Mouse (Mus musculus): ENCODE data around the gene Ccnj. TPM values are rescaled to one million over a fixed set of nuclear protein-coding genes. Genes with fewer than 3 reads are reported as not detected.

Gene Ccnj
- total RNA-seq (2021), result 1 to 10 TPM; 7.4 to 7.5 TPM

DNA sequence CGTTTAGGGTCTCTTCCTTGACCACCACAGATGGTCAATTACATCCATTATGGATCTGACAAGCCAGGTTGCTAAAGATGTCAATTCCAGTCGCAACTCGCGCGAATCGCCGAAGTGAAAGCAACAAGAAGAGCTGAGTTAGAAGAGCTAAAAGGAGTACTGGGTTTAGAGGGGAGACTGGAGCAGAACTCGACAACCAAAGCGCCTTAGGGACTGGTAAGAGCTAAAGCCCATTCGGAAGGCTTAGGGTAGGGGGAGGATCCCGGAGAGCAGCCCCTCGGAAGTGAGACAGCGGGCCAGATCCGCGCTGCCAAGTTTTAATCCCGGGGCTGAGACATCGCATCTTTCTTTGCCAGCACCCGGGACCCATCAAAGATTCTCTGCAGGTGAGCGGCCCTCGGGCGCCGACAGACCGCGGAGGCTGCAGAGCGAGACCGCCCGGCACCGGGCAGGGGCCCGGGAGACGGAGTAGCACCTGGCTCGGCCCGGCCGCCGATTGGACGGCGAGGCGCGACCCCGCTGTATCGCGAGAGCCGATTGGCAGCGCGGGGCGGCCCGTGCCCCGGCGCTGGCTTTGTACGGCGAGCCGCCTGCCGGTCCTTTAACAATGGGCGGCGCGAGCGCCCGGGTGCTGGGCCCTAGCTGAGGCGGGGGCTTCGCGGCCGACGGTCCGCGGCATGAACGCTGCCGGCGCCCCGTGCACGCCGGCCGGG is at the start of gene Ccnj:
Gene Ccnj (plus strand): TSS at position 577 of the 713 bp plus-strand sequence.
- DNase-seq, result peak; percentile 95

DNA sequence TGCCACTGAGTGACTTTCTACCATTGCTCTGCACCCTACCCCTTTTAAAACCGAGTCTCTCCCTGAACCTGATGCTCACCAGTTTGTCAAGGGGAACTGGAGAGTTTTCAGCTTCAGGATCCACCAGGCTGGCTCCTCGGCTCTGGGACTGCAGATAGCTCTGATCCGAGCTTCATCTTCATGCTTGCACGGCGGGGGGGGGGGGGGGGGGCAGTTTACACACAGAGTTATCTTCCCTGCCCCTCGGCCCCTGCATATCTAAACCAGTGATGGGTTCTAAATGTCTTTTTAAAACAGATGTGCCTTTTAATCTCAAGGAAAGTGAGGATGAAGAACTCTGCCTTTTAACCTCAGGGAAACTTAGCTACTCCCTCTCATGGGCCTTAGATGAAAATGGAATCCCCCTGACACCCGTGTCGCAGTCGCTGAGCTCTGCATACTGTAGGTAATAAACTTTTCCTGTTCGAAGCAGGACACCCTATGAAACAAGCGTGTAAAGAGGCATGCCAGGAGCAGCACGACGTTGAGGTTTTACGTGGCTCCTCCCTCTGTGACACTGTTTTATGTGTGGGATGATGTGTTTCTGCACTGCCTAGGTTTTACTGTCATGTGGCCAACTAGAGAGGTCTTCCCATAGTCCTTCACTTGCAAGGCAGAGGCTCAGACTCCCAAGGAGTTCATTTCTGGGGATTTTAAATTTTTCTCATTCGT is 42.9 kb upstream of the Ccnj start:
- DNase-seq, result no peak

DNA sequence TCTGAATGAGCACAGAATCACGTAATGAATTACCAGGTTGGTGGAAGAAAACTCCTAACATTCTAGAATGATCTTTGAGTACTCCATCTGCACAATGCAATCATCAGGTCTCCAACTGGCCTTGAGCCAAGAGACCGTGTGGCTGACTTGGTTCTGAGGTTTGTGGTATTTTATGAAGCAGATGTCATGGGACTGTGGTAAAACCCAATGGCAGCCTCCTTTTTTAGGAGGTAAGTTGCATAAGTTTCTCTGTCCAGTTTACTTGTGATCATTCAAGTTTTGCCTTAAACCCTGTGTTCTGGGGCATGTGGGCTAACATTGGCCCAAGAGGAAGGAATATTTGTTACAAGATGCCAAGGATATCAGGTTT is 42.4 kb upstream of the Ccnj start:
- DNase-seq, result no peak

DNA sequence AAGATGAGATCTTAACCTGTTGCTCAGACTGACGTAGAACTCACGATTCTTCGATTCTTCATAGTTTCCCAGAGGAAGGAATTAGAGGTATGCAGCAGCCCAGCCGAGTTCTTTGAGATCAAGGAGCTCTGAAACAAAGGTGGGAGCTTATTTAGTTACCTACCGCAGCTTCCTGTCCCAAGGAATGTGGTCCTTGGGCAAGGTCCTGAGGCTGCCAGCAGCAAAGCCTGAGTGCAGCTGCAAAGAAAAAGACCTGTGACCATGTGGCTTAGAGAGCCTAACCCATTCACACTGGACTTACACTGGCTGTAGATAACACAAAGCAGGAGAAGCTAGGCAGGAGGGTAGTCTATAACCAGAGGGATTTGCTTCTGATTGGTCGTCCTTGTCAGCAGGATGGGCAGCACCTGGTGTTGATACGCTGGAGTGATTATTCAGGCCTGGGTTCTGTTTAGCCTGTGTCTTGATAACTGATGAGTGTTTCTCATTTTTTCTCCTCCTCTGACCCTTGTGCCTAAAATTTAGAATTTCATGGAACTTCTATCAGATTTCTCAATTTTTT is 25.8 kb upstream of the Ccnj start:
- DNase-seq, result no peak

DNA sequence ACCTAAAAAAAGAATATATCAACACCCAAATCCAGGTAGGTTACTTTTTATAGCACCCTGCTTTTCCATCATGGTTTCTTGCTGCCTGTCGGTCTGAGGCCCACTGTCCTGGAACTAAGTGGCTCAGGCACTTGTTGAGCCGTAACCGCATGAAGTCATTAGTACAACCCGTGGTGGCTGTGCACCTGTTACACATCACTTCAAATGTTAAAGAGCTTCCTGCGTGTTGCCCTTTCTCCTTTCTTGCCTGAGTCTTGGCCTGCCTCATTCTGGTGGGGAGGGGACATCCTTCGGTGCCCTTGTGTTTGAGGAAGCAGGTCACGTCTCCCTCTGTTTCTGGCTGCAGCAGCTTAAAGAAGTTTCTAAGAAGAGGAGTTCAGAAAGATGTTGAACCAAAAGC is 21.2 kb upstream of the Ccnj start:
- no peak for DNase-seq

DNA sequence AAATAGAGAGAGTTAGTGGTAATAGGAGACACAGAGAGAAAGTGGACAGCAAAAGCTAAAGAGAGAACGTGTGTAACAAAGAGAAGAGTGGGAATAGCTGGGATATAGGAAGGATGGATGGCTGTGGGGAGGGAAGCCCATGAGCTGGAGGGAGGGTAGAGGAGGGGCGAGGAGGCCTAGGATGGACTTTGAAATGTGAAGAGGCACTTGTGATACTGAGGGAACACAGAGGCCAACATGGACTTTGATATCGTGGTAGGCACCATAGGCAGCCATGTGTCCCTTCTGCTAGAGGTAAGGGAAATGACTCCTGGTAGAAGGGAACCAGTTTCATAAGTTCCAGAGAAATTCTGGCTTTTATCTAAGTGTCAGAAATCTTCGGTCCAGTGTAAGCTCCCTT is 19.2 kb upstream of the Ccnj start:
- DNase-seq, result no peak

DNA sequence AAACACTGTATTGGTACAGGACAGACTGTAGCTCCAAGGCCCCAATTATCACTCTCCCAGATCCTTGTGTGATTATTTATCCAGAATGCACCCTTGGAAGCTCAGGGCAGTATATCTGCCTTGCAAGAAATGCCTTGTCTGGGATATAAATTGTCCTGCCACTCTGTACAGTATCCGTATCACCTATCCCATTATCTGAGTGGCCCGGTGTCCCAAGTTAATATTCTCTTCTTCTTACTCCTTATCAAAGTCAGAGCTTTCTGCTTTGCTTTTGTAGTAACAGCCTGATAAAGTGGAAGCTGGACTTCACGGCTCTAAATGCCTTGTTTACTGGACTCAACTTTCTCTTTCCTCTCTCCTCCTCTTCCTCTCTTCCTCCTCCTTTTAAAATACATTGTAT is 18.3 kb upstream of the Ccnj start:
- DNase-seq, result no peak

DNA sequence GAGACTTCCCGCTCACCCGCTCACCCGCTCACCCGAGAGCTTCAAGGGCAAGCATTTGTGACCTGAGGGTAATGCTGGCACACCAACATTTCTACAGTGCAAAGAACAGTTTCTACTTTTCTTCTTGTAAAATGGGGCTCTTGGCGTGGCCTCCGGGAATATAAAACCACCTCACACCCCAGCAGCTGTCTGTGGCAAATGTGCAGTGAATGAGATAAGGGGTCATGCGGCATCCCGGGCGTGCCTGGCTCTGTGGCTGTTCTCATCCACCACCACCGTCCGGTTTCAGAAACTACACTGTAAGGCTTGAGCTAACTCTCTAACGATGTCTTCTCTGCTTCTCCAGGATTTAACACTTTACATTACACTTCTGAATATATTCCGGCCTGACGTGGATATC is 17.7 kb upstream of the Ccnj start:
- DNase-seq, result no peak

DNA sequence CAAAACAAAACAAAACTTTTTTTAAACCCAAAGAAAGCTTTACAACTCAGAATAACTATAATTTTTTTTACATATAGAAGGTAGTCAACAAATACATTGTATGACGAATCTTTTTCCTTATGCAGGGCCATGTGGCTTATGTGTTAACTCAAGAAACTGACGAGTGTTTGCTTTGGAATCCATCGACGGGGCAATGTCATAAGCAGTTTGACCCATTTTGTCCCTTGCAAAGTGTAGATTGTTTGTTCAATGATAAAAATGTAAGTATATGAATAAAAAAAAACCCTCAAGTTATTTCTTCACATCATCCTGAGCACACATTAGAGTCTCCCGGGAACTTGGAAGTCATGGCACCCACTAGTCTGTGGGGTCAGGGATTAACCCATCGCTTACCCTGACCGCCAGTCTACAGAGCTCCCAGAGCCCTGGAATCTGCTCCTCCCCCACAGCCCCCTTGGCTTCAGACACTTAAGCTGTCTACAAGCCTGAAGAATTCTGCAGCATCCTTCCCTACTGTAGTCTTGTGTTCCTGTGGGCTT is 15.4 kb upstream of the Ccnj start:
- DNase-seq, result no peak

DNA sequence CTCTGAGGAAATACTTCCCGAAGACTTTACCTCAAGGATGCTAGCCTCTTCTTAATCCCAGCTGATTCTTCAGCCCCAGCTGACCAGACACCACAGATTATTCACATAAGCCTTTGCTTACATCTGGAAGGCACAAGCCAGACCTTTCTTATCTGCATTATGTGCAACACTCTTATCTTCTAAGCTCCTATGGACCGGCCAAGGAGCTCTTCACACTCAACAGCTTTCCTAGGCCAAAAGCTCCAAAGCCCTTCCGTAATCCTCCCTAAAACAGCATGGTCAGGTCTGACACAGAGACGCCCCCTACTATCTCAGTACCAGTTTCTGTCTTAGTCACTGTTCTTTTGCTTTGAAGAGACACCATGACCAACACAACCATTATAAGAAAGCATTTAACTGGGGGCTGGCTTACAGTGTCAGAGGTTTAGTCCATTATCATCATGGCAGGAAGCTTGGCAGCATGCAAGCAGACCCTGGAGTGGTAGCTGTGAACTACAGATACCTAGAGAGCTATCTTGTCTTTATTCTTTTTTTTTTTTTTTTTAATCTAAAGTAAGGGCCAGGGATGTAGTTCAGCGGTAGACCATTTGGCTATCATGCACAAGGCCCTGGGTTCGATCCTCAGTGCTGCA is 13.1 kb upstream of the Ccnj start:
- DNase-seq, result no peak

DNA sequence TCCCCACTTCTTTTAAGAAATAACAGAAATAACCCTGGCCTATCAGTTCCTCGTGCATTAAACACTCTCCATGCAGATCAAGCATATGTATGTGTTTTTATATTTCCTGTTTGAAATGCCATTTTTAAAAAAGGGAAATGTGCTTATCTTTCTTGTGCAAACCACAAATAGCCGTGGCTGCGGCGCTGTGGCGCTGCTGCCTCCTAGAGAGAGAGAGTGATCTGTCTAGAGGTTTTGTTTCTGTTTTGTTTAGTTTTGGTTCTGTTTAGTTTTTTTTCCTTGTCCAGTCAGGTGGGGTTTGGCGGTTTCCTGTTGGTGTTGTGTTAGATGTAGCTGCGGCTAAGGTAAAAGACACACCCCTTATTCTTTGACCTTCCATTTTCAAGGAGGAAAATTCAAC is 12.3 kb upstream of the Ccnj start:
- DNase-seq, result no peak

DNA sequence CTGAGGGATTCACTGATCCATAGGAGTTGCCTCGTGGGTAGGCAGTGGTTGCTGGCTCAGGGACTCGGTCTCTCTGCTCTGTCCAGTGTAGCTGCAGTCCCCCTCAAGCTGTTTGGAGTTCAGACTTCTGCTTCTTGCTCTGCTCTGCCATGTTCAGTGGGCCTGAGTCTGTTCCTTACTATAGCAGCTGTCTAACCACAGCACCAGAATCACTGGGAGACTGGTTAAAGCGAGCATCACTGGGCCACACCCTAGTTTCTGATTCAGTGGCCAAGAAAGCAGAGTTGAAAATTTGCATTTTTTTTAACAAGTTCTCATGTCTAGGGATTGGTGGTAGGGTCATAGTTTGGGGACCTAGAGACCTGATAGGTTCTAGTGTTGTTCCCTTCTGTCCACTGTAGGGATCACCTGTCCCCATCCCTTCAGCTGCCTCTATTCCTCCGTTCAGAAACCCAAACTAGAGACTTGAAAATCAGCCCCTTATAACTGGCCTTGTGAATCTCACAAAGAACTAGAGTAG is 9.7 kb upstream of the Ccnj start:
- DNase-seq, result no peak

DNA sequence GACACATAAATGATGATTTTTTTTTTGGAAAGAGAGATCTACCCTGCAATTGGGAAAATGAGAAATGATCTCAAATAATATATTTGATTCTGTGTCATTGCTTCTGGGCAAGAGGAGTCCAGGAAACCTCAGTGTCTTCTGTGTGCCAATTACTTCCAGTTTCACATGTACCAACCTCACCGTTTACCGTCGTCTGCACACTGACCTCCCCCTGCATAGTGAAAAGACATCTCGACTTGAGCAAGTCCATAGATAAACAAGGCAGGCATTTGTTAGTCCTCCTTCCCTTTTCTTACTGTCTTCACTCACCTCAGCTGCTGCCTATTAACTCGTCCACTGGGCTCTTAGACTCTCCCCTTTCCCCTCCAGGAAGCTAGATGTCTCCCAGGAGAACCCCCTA is 5.4 kb upstream of the Ccnj start:
- no peak for DNase-seq

DNA sequence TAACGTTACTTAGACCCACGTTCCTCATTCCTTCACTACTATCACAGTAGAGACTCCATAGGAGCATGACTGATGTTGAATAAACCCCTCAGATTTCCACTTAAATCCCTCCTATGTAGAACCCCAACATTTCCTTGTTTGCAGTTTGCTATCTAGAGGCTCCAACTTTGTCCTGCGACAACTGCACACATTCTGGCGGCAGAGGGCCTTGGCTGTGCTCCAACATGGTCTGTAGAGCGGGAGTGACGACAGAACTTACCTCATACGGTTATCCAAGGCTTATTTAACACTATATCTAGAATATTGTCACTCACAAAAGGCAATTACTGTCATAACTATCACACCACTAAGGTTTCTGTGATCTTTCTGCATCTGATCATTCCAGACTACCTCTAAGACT is 4.3 kb upstream of the Ccnj start:
- no peak for DNase-seq

DNA sequence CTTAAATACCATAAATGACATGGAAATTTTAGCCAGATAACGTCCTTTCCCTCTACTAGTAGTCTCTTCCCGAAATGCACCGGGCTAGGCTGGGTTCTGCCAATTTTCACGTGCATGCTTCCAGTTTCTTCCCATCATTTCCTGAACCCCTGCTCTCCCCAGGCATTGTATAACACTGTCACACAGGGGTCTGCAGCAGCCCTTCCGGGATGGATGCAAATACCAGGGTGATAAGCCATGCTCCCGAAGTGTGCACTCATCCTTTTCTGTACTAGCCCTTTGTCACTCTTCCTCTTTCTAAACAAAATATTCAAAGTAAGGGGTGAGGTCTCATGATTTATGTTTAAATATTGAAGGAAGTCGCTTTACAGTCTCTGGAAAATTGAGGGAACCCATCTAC is 881 bp upstream of the Ccnj start:
- DNase-seq, result no peak

DNA sequence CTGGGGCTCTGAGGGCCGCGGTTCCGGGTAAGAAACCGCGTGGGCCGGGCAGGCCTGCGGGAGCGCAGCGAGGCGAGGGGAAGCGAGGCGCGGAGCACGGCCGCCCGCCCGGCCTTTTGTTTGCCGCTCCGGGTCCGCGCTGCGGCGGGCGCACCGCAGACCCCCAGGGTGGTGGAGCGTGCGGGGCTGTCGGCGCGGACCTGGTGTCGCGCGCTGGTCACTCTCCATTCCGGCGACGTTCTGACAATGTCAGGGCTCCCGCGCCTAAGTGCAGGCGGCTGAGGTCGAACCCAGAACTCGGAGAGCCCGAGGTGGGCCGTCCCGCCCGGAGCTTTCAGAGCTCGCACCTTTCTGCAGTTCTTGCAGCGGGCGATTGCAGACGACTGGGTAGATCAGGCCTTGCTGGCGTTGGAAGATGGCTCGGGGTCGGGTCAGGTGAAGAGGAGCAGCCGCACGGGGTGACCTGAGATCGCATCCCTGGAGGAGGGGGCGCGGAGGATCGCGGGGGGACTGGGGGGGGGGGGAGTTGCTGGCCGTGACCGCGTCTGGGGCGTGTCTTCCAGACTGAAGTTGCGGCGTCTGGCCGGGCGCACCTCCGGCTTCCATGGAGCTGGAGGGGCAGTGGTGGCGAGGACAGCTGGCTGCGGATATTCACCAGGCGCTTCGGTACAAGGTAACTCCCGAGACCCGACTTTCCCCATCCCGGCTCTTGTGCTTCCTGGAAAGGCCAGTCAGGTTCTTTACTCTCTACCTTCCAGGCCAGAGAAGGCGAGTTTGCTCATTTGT is 530 bp downstream of the Ccnj start:
- DNase-seq, result peak; percentile 55

DNA sequence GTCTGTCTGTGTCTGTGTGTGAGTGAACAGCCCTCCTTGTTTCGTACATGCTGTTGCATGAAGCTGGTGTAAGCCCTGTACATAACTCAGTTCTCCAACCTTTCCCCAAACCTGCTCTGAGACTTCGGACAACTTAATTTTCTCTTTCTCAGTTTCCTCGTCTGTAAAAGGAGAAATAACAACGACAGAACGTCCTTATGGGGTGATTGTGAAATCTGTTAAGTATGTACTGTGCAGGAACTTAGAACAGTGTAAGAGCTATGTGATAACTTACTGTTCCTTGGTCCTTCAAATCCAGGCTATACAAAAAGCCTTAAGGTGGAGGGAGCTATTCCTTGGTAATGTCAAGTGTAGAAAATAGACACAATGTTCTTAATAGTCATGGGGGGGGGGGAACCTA is 1.3 kb downstream of the Ccnj start:
- no peak for DNase-seq

DNA sequence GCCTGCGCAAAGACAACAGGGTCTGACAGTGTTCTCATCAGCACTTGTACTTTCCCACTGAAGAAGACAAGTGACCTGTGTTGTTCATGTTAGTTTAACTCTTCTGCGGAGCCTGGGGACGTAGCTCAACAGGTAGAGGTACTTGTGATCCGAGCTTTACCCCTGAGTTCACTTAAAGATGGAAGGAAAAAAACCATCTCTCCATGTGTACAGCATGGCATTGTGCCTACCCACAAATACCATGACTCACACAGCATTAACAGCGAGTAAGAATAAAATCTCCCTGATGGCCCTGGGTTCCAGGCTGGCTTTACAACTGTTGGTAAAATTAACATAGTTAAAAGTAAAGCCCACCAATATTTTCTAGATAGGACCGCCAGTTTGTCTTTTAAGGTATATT is 3.4 kb downstream of the Ccnj start:
- DNase-seq, result no peak

DNA sequence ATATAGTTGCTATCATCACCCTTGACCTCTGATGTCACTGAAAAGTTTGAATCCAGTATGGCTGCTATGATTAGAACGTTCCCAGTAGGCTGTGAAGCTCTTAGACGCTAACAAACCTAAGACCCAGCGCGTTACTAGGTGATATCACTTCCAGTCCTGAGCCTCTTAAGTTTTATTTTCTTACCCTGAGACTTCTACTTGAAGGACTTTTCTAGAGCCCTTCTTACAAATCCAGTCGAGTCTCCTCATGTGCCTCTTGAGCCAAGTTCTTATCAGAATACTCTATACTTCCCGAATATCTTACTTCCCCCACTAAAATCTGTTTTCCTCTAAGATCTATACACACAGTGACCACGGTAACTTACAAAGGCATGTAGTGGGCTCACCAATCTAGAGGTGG is 7.1 kb downstream of the Ccnj start:
- no peak for DNase-seq

DNA sequence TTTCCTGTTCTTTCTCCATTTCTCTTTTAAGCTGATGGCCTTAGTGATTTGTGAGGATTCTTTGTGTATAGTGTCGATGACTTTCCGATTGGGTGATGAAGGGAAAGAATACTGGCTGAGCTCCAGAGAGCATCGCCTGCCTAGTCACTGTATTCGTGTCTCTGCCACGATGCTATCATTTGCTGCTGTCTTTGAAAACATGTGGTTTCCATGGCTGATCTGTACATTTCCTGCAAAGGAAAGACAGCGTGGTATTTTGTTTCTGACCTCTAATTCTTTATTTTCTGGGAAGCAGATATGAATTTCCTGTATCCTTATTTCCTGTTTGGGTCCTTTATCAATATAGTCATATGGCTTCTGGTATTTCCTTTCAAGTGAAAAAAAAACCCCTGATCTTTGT is 9.2 kb downstream of the Ccnj start:
- DNase-seq, result no peak

DNA sequence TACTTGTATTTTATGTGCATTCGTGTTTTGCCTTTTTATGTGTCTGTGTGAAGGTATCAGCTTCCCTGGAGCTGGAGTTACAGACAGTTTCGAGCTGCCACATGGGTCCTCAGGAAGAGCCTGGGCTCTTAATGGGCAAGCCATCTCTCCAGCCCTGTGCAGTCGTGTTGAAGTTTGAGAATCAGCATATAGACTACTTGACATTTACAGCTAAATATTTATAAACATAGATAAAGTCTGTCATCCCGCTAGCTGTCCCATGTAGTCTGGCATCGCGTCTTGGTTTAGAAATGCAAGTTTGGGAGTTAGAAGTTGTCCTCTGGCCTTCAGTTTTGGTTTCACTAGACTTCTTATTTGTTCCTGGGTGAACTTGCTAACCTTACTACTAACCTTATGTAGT is 10.0 kb downstream of the Ccnj start:
- DNase-seq, result no peak

DNA sequence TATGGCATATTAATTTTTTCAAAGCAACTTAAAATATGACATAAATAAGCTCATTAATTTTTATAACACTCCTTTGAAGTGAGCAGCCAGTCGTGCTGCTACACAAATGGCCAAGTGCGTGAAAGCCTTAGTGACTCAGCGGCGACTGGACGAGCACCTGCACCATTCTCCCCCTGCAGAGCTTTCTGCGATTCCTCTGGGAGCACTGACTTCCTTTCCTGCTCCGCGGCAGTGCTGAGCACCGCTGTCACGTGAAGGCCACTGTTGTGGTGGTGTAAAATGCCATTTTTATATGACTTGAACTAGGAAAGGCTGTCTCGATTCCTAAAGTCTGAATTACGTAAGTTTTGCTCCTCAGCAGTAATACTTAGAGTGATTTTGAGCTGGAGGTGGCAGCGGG is 10.5 kb downstream of the Ccnj start:
- no peak for DNase-seq
